Mouse (Mus musculus): ENCODE measurements at regions not wholly inside any gene's neighbourhood (a gene's known extent, or its start where the extent isn't known, plus 50 kb on each side); places are given as distances from the start of the nearest gene placed in this dataset.
"Not testable (repeated sequence)": the region's sequence is repeated elsewhere in the genome, so short reads cannot be mapped to it uniquely, and the experiment has no call there.

- no peak for DNase-seq (ENCODE audit: low spot score)
Measured at GRCm38 (mm10) chr5:14309981-14310380, 204.7 kb upstream of the Pclo start.

GRCm38 (mm10) chr5:14311729-14312128 is 203.0 kb upstream of the Pclo start:
- DNase-seq (ENCODE audit: low spot score): no peak

GRCm38 (mm10) chr5:14320216-14320615 is 194.5 kb upstream of the Pclo start:
- no peak for DNase-seq (ENCODE audit: low spot score)

GRCm38 (mm10) chr5:14322000-14322399 is 192.7 kb upstream of the Pclo start:
- no peak for DNase-seq (ENCODE audit: low spot score)

GRCm38 (mm10) chr5:14360446-14360845 is 154.3 kb upstream of the Pclo start:
- no peak for DNase-seq (ENCODE audit: low spot score)

- DNase-seq (ENCODE audit: low spot score): peak; percentile 44
Measured at GRCm38 (mm10) chr5:14389184-14389890, 125.4 kb upstream of the Pclo start.

GRCm38 (mm10) chr5:14391793-14392192 is 122.9 kb upstream of the Pclo start:
- DNase-seq (ENCODE audit: low spot score): no peak

GRCm38 (mm10) chr5:14403381-14403780 is 111.3 kb upstream of the Pclo start:
- not testable (repeated sequence) for DNase-seq (ENCODE audit: low spot score)

GRCm38 (mm10) chr5:14404344-14404743 is 110.4 kb upstream of the Pclo start:
- no peak for DNase-seq (ENCODE audit: low spot score)

GRCm38 (mm10) chr5:14415234-14415862 is 99.4 kb upstream of the Pclo start:
- DNase-seq (ENCODE audit: low spot score): no peak

GRCm38 (mm10) chr5:14453082-14453481 is 61.6 kb upstream of the Pclo start:
- no peak for DNase-seq (ENCODE audit: low spot score)
